Mouse (Mus musculus): ENCODE measurements around the gene Rbx1. TPM values are rescaled to one million over a fixed set of nuclear protein-coding genes. Genes with fewer than 3 reads are reported as not detected.
"Not testable (repeated sequence)": the region's sequence is repeated elsewhere in the genome, so short reads cannot be mapped to it uniquely, and the experiment has no call there.

Gene Rbx1
- 484 and 496 TPM in 2 replicates for polyA plus RNA-seq (2015; fragmentation: Nextera tagmentation; extraction: Ambion mirVana)

DNA sequence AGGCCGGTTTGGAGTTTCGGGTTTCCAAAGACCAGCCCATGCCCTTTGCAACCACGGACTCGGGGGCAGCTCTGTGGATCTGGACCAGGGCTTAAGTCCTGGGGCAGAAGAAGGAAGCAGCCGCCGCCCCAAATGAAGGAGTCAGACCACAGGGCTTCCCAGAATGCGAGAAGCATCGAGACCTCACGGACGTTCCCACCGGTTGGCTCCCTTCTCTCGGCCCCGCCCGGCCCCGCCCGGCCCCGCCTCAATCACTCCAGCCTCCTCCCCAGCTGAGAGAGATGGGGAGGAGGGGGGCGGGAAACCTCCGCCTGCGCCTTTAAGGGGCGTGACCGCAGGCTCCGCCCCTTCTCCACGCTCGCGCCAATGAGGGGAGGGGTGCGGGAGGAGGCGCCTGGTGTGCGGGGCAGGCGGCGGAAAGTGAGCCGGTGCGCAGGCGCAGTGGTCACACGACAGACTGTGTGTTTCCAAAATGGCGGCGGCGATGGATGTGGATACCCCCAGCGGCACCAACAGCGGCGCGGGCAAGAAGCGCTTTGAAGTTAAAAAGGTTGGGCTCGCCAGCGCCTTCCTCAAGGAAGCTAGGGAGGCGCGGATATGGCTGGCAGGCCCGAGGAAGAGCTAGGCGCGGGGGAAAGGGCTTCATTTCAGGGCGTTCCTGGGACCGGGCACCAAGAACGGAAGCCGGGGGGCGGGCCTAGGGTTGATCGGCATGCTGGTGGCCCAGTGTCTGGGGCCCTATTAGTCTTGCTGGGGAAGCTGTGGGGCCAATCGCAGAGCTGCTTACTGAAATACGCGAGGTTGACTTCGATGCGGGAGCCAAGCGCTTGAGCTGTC, at the start of gene Rbx1:
Gene Rbx1 (plus strand): TSS at position 396 of the 837 bp plus-strand sequence.
- peak; percentile 99 for ATAC-seq (ENCODE audit: low read depth)
- Histone ChIP-seq H3K27ac (replicated peaks) (peak within 1 kb of the TSS; percentile 92), H3K4me1 (replicated peaks) (peaks cover 21% of the 10 kb centered on the region), H3K4me2 (peak within 1 kb of the TSS; percentile 70), H3K9ac (peak within 1 kb of the TSS; percentile 85), H3K36me3 (peaks cover 27% of the 10 kb centered on the region), H3K9me3 (no peaks in the 10 kb centered on the region), H3K27me3 (no peaks in the 10 kb centered on the region), H3K4me3 (peak within 1 kb of the TSS; percentile 64)
- WGBS: under 1% methylated on average over 62 of the region's 62 CpGs

- H3K27me3 ChIP-seq; H3K36me3 ChIP-seq; ATAC-seq (ENCODE audit: low read depth); H3K27ac ChIP-seq (replicated peaks); H3K9me3 ChIP-seq; H3K4me1 ChIP-seq (replicated peaks): not testable (repeated sequence)
- WGBS: 10% methylated on average over 22 of the region's 22 CpGs
- H3K4me2 ChIP-seq: peak overlapping the region; percentile 48
- H3K9ac ChIP-seq: 0 out of 2 replicates have a peak overlapping the region, but pooled peaks have one; percentile 26
- peak overlapping the region; percentile 14; the same call in 1 of the 2 replicates for H3K4me3 ChIP-seq
These were observed 49.3 kb upstream of the Rbx1 start for GRCm38 (mm10) chr15:81416763-81417310.

- no peak for ATAC-seq (ENCODE audit: low read depth)
- H3K4me3 ChIP-seq: no peak overlapping the region
- no peaks in the 10 kb centered on the region for H3K9me3 ChIP-seq
- H3K9ac ChIP-seq: no peak overlapping the region
- H3K4me1 ChIP-seq (replicated peaks): no peaks in the 10 kb centered on the region
- 87% methylated on average over 4 of the region's 4 CpGs for WGBS
- H3K36me3 ChIP-seq: 0 out of 2 replicates have a peak, but pooled peaks cover 4% of the 10 kb centered on the region
- H3K27ac ChIP-seq (replicated peaks): no peak overlapping the region
- no peak overlapping the region for H3K4me2 ChIP-seq
- H3K27me3 ChIP-seq: no peaks in the 10 kb centered on the region
These were observed 48.0 kb upstream of the Rbx1 start for GRCm38 (mm10) chr15:81418065-81418464.

GRCm38 (mm10) chr15:81421454-81421853, 44.6 kb upstream of the Rbx1 start:
- Histone ChIP-seq H3K27me3 (no peaks in the 10 kb centered on the region), H3K27ac (replicated peaks) (no peak overlapping the region), H3K36me3 (0 out of 2 replicates have a peak, but pooled peaks cover 4% of the 10 kb centered on the region), H3K9ac (no peak overlapping the region), H3K4me2 (no peak overlapping the region), H3K9me3 (no peaks in the 10 kb centered on the region), H3K4me3 (no peak overlapping the region), H3K4me1 (replicated peaks) (no peaks in the 10 kb centered on the region)
- no peak for ATAC-seq (ENCODE audit: low read depth)
- WGBS: 71% methylated on average over 1 of the region's 1 CpGs

DNA sequence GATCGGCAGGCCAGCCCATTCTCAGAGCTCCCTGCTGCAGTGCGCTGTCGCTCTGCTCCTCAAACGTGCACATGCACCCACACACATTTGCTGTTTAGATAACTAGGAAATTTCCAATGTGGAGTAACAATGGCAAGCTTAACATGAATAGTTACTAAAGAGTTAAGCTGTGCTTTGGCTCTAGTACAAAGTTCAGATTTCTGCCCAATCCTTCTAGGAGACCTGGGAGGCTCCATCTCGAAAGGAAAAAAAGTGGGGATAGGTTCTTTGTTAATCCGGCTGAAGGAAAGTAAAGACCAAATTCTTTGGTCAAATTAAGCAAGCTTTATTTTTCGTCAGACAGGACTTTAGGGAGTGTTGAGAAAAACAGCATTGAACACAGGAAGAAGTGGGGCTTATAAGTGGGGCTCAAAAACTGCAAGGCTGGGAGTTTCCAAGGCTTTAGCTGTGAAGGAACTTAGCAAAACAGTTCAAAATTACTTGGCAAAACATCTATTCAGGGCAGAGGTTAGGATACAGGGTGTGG, 43.9 kb upstream of the Rbx1 start:
- Histone ChIP-seq H3K4me1 (replicated peaks) (no peaks in the 10 kb centered on the region), H3K9ac (no peak overlapping the region), H3K9me3 (no peaks in the 10 kb centered on the region), H3K27me3 (no peaks in the 10 kb centered on the region), H3K4me3 (no peak overlapping the region), H3K4me2 (no peak overlapping the region), H3K36me3 (peaks cover 6% of the 10 kb centered on the region), H3K27ac (replicated peaks) (no peak overlapping the region)
- no peak for ATAC-seq (ENCODE audit: low read depth)
- WGBS: 85% methylated on average over 7 of the region's 7 CpGs

DNA sequence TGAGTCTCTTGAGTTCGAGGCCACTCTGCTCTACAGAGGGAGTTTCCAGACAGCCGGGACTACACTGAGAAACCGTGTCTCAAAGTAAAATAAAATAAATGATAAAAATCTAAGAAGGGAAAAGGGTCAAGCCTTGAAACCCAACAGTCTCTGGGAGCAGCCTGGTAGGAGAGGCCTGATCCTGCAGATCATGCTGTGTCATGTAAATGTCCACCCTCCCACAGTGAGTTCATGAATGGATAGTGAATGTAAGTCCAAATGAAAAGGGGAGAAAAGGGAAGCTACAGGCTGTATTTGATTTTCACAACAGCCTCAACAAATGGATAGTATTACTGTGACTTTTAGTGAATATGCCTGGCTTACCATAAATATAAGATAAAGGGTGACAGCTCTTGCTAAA, 40.8 kb upstream of the Rbx1 start:
- Histone ChIP-seq H3K4me2 (no peak overlapping the region), H3K36me3 (peaks cover 10% of the 10 kb centered on the region), H3K27me3 (no peaks in the 10 kb centered on the region), H3K4me3 (no peak overlapping the region), H3K27ac (replicated peaks) (no peak overlapping the region), H3K4me1 (replicated peaks) (no peaks in the 10 kb centered on the region), H3K9me3 (no peaks in the 10 kb centered on the region), H3K9ac (no peak overlapping the region)
- ATAC-seq (ENCODE audit: low read depth): no peak
- 87% methylated on average over 3 of the region's 3 CpGs for WGBS

DNA sequence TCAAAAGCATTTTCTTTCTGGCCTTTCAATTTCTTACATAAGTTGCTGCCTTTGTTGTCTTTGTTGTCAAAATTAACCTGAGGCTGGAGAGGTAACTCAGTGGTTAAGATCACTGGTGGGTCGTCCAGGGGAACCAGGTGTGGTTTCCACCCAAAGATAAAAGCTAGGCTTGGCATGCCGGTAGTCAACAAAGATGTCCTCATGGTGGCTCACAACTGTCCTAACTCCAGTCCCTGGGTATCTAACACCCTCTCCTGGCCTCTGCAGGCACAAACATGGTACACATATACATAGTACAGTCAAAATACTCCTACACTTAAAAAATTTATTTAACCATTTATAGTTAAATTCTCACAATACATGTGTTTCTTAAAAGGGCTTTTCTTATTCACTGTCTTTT, 38.1 kb upstream of the Rbx1 start:
- no peak for ATAC-seq (ENCODE audit: low read depth)
- 90% methylated on average over 2 of the region's 2 CpGs for WGBS
- no peak overlapping the region for H3K4me3 ChIP-seq
- no peaks in the 10 kb centered on the region for H3K4me1 ChIP-seq (replicated peaks)
- H3K4me2 ChIP-seq: no peak overlapping the region
- H3K27me3 ChIP-seq: no peaks in the 10 kb centered on the region
- no peak overlapping the region for H3K9ac ChIP-seq
- no peak overlapping the region for H3K27ac ChIP-seq (replicated peaks)
- H3K36me3 ChIP-seq: peaks cover 34% of the 10 kb centered on the region
- no peaks in the 10 kb centered on the region for H3K9me3 ChIP-seq

DNA sequence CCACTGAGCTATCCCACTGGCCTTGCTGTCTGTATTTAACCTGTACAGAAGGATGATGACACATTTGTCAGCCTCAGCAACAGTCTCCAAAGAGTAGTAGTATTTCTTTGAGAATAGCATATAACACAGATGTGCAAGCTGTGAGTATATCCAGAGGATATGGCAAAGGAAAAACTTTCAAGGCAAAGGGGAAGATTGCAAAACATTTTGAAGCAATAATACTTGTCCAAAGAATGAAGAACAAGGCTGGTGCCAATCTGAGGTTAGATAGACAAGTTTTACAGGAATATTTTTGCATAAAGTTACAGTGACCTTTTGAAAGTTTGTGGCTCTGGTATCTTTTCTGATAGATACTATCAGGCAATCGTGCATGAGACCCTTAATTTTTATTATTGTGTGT, 34.9 kb upstream of the Rbx1 start:
- H3K4me1 ChIP-seq (replicated peaks): no peaks in the 10 kb centered on the region
- H3K4me2 ChIP-seq: no peak overlapping the region
- 80% methylated on average over 1 of the region's 1 CpGs for WGBS
- no peak overlapping the region for H3K27ac ChIP-seq (replicated peaks)
- H3K4me3 ChIP-seq: no peak overlapping the region
- no peak overlapping the region for H3K9ac ChIP-seq
- no peaks in the 10 kb centered on the region for H3K9me3 ChIP-seq
- no peaks in the 10 kb centered on the region for H3K27me3 ChIP-seq
- H3K36me3 ChIP-seq: peaks cover 34% of the 10 kb centered on the region
- ATAC-seq (ENCODE audit: low read depth): no peak

GRCm38 (mm10) chr15:81438345-81438744, 27.8 kb upstream of the Rbx1 start:
- Histone ChIP-seq H3K4me3 (no peak overlapping the region), H3K27ac (replicated peaks) (no peak overlapping the region), H3K4me1 (replicated peaks) (no peaks in the 10 kb centered on the region), H3K4me2 (no peak overlapping the region), H3K9ac (no peak overlapping the region), H3K36me3 (peaks cover 28% of the 10 kb centered on the region), H3K27me3 (no peaks in the 10 kb centered on the region), H3K9me3 (no peaks in the 10 kb centered on the region)
- no peak for ATAC-seq (ENCODE audit: low read depth)
- WGBS: 100% methylated on average over 1 of the region's 1 CpGs

DNA sequence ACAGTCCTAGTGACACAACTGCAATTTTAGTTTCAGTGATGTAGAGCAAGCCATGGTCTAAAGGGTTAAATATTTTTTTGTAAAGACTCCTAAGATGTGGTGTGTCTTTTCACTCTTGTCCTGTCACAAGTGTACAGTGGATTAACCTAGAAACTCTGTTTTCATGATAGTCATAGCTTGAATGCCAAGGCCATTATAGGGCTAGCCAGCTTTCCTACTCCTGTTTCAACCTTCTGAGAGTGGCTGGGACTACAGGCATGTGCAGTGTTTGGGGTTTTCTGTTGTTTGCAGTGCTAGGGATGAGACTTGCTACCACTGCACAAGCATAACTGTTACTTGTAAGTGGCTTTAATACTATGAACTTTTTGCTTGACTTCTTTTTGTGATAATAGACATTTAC, 26.9 kb upstream of the Rbx1 start:
- no peak for ATAC-seq (ENCODE audit: low read depth)
- Histone ChIP-seq H3K36me3 (peaks cover 31% of the 10 kb centered on the region), H3K4me2 (no peak overlapping the region)

DNA sequence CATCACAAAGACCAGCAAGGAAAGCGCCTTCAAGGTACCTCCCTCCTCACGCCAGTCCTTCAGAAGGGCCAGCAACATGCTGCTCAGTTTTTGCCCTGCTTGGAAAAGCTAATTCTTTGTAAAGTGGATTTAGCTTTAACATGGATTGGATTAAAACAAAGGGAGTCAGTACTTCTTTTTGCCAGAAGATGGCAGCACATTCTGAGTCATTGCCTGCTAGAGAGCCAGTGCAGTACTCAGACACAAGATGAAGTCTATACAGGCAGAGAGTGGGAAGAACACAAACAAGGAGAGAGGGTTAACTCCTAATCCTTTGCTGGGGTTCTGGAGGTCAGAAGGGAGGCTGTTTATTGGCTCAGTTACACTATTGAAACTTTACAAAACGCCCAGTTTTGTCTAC, 17.6 kb upstream of the Rbx1 start:
- WGBS: 64% methylated on average over 3 of the region's 3 CpGs
- ATAC-seq (ENCODE audit: low read depth): no peak
- Histone ChIP-seq H3K4me3 (no peak overlapping the region), H3K9ac (no peak overlapping the region), H3K36me3 (peaks cover 37% of the 10 kb centered on the region), H3K27ac (replicated peaks) (no peak overlapping the region), H3K4me1 (replicated peaks) (no peaks in the 10 kb centered on the region), H3K4me2 (no peak overlapping the region), H3K27me3 (no peaks in the 10 kb centered on the region), H3K9me3 (no peaks in the 10 kb centered on the region)

More for the DNA sequence above, 26.9 kb upstream of the Rbx1 start:
- no peak overlapping the region for H3K9ac ChIP-seq
- no peaks in the 10 kb centered on the region for H3K27me3 ChIP-seq
- no peak overlapping the region for H3K27ac ChIP-seq (replicated peaks)
- H3K4me3 ChIP-seq: no peak overlapping the region
- no peaks in the 10 kb centered on the region for H3K9me3 ChIP-seq
- H3K4me1 ChIP-seq (replicated peaks): no peaks in the 10 kb centered on the region

DNA sequence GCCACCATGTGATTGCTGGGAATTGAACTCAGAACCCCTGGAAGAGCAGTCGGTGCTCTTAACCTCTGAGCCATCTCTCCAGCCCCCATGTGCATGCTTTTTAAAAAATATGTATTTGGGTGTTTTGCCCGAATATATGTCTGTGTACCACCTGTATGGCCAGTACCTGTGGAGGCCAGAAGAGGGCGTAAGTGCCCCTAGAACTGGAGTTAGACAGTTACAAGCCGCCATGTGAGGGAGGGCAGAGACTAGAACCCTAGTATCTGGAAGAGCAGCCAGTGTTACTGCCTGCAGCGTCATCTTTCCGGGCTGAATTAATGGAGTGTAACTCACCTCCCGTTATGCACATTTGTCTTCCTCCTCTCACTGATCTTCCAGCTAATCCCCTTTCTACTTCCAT, 4.6 kb upstream of the Rbx1 start:
- no peak for ATAC-seq (ENCODE audit: low read depth)
- H3K9ac ChIP-seq: no peak overlapping the region
- no peak overlapping the region for H3K4me2 ChIP-seq
- H3K4me3 ChIP-seq: no peak overlapping the region
- H3K4me1 ChIP-seq (replicated peaks): peaks cover 9% of the 10 kb centered on the region
- 79% methylated on average over 7 of the region's 7 CpGs for WGBS
- no peaks in the 10 kb centered on the region for H3K27me3 ChIP-seq
- peaks cover 6% of the 10 kb centered on the region for H3K36me3 ChIP-seq
- no peak overlapping the region for H3K27ac ChIP-seq (replicated peaks)
- H3K9me3 ChIP-seq: no peaks in the 10 kb centered on the region

Measured in neural tube, embryonic 13.5 days (tissue).